Mouse (Mus musculus) neural tube, embryonic 11.5 days (tissue): ENCODE measurements at regions not wholly inside any gene's neighbourhood (a gene's known extent, or its start where the extent isn't known, plus 50 kb on each side); places are given as distances from the start of the nearest gene placed in this dataset.

ENCODE experiments used
- ATAC-seq: fragments of 200-750 bp; cut with Nextera tagmentation; 2 replicates; pipeline ENCODE4 v1.8.0; 2017; ENCODE audit warnings: moderate number of reproducible peaks, mild to moderate bottlenecking, moderate TSS enrichment, moderate library complexity; ENCODE audit not compliant: insufficient read depth, low FRiP score, low TSS enrichment
- DNase-seq: peaks from one replicate; pipeline ENCODE4 v3.0.0-alpha.2; 2015; ENCODE audit warnings: low spot score
- H3K27ac ChIP-seq: fragments of 300-500 bp; sonication (generic); 2 replicates; pipeline ENCODE4 v1.5.1; 2014; ENCODE audit warnings: low read depth, mild to moderate bottlenecking, low read length
- H3K27me3 ChIP-seq: fragments of 300-500 bp; sonication (generic); 2 replicates; pipeline ENCODE4 v1.6.1; 2014; ENCODE audit warnings: mild to moderate bottlenecking, low read length, mixed read lengths; ENCODE audit not compliant: control insufficient read depth, insufficient read depth
- H3K36me3 ChIP-seq: fragments of 300-500 bp; sonication (generic); 2 replicates; pipeline ENCODE4 v1.6.1; 2014; ENCODE audit warnings: mild to moderate bottlenecking, low read length, moderate library complexity, mixed read lengths; ENCODE audit not compliant: control insufficient read depth, insufficient read depth
- H3K4me1 ChIP-seq: fragments of 300-500 bp; sonication (generic); 2 replicates; pipeline ENCODE4 v1.6.1; 2014; ENCODE audit warnings: low read length, mixed read lengths; ENCODE audit not compliant: control insufficient read depth, insufficient read depth
- H3K4me2 ChIP-seq: fragments of 300-500 bp; sonication (generic); 2 replicates; pipeline ENCODE4 v1.6.1; 2014; ENCODE audit warnings: low read depth, mild to moderate bottlenecking, moderate library complexity
- H3K4me3 ChIP-seq: fragments of 300-500 bp; sonication (generic); 2 replicates; pipeline ENCODE4 v1.5.1; 2014; ENCODE audit warnings: low read depth, low read length
- H3K9ac ChIP-seq: fragments of 300-500 bp; sonication (generic); 2 replicates; pipeline ENCODE4 v1.6.1; 2014; ENCODE audit warnings: mild to moderate bottlenecking, low read length
- H3K9me3 ChIP-seq: fragments of 300-500 bp; sonication (generic); 2 replicates; pipeline ENCODE4 v1.6.1; 2016; ENCODE audit warnings: low read length; ENCODE audit not compliant: control insufficient read depth
- WGBS: fragments of 180-500 bp; shearing (Covaris S2); extraction: QIAGEN DNeasy Blood & Tissue Kit; methylation state at CpG from one replicate; pipeline ENCODE4 v1.1.7; 2014; 5-methylcytosine and 5-hydroxymethylcytosine counted together

GRCm38 (mm10) chr6:39283761-39284415, 77.3 kb upstream of the Kdm7a start:
- no peak overlapping the region for H3K27ac ChIP-seq
- H3K4me3 ChIP-seq, result no peak overlapping the region
- no peaks in the 10 kb centered on the region for H3K36me3 ChIP-seq
- no peaks in the 10 kb centered on the region for H3K27me3 ChIP-seq
- WGBS, result 89% methylated on average over 9 of the region's 9 CpGs
- no peak for DNase-seq
- no peak for ATAC-seq
- no peaks in the 10 kb centered on the region for H3K9me3 ChIP-seq
- no peak overlapping the region for H3K4me2 ChIP-seq
- H3K4me1 ChIP-seq, result no peaks in the 10 kb centered on the region
- H3K9ac ChIP-seq, result no peak overlapping the region

- H3K27me3 ChIP-seq, result no peaks in the 10 kb centered on the region
- H3K36me3 ChIP-seq, result no peaks in the 10 kb centered on the region
- DNase-seq (no peak), ATAC-seq (no peak)
- no peak overlapping the region for H3K27ac ChIP-seq
- WGBS, result 90% methylated on average over 6 of the region's 6 CpGs
- H3K9ac ChIP-seq, result no peak overlapping the region
- H3K4me3 ChIP-seq, result no peak overlapping the region
- H3K9me3 ChIP-seq, result no peaks in the 10 kb centered on the region
- no peaks in the 10 kb centered on the region for H3K4me1 ChIP-seq
- H3K4me2 ChIP-seq, result no peak overlapping the region
Measured at GRCm38 (mm10) chr6:39278317-39278716, 71.7 kb upstream of the Kdm7a start.

- no peak overlapping the region for H3K9ac ChIP-seq
- no peaks in the 10 kb centered on the region for H3K27me3 ChIP-seq
- H3K4me1 ChIP-seq, result no peaks in the 10 kb centered on the region
- no peak for DNase-seq
- ATAC-seq, result no peak
- no peak overlapping the region for H3K4me2 ChIP-seq
- WGBS, result 92% methylated on average over 12 of the region's 12 CpGs
- no peak overlapping the region for H3K4me3 ChIP-seq
- no peak overlapping the region for H3K27ac ChIP-seq
- H3K9me3 ChIP-seq, result no peaks in the 10 kb centered on the region
- no peaks in the 10 kb centered on the region for H3K36me3 ChIP-seq
Measured at GRCm38 (mm10) chr6:39274774-39275502, 68.3 kb upstream of the Kdm7a start.

- H3K27me3 ChIP-seq, result no peaks in the 10 kb centered on the region
- H3K36me3 ChIP-seq, result no peaks in the 10 kb centered on the region
- no peak for ATAC-seq
- no peak overlapping the region for H3K4me2 ChIP-seq
- H3K4me3 ChIP-seq, result no peak overlapping the region
- no peak for DNase-seq
- no peaks in the 10 kb centered on the region for H3K9me3 ChIP-seq
- no peak overlapping the region for H3K27ac ChIP-seq
- WGBS, result 91% methylated on average over 1 of the region's 1 CpGs
- H3K4me1 ChIP-seq, result no peaks in the 10 kb centered on the region
- no peak overlapping the region for H3K9ac ChIP-seq
Measured at GRCm38 (mm10) chr6:39273427-39273826, 66.8 kb upstream of the Kdm7a start.

GRCm38 (mm10) chr6:39270457-39270856, 63.9 kb upstream of the Kdm7a start:
- H3K9me3 ChIP-seq, result no peaks in the 10 kb centered on the region
- H3K4me3 ChIP-seq, result no peak overlapping the region
- no peaks in the 10 kb centered on the region for H3K27me3 ChIP-seq
- ATAC-seq (no peak), DNase-seq (no peak)
- H3K9ac ChIP-seq, result no peak overlapping the region
- no peak overlapping the region for H3K4me2 ChIP-seq
- no peak overlapping the region for H3K27ac ChIP-seq
- no peaks in the 10 kb centered on the region for H3K4me1 ChIP-seq
- H3K36me3 ChIP-seq, result no peaks in the 10 kb centered on the region
- WGBS, result 83% methylated on average over 1 of the region's 1 CpGs

- Histone ChIP-seq H3K9me3 (no peaks in the 10 kb centered on the region), H3K4me3 (no peak overlapping the region), H3K4me2 (no peak overlapping the region), H3K4me1 (no peaks in the 10 kb centered on the region), H3K27me3 (no peaks in the 10 kb centered on the region), H3K36me3 (no peaks in the 10 kb centered on the region), H3K27ac (no peak overlapping the region), H3K9ac (no peak overlapping the region)
- 52% methylated on average over 5 of the region's 5 CpGs for WGBS
- DNase-seq (no peak), ATAC-seq (no peak)
Measured at GRCm38 (mm10) chr6:39269706-39270105, 63.1 kb upstream of the Kdm7a start.

GRCm38 (mm10) chr6:39268647-39269428, 62.2 kb upstream of the Kdm7a start:
- Histone ChIP-seq H3K36me3 (no peaks in the 10 kb centered on the region), H3K4me2 (no peak overlapping the region), H3K9me3 (no peaks in the 10 kb centered on the region), H3K27ac (no peak overlapping the region), H3K4me1 (no peaks in the 10 kb centered on the region), H3K27me3 (no peaks in the 10 kb centered on the region), H3K9ac (no peak overlapping the region), H3K4me3 (no peak overlapping the region)
- DNase-seq (no peak), ATAC-seq (no peak)
- 24% methylated on average over 8 of the region's 8 CpGs for WGBS

GRCm38 (mm10) chr6:39264722-39265121, 58.1 kb upstream of the Kdm7a start:
- Histone ChIP-seq H3K9me3 (no peaks in the 10 kb centered on the region), H3K27ac (no peak overlapping the region), H3K4me1 (no peaks in the 10 kb centered on the region), H3K9ac (no peak overlapping the region), H3K4me3 (no peak overlapping the region), H3K27me3 (no peaks in the 10 kb centered on the region), H3K4me2 (no peak overlapping the region), H3K36me3 (no peaks in the 10 kb centered on the region)
- DNase-seq, result no peak
- 78% methylated on average over 4 of the region's 4 CpGs for WGBS
- no peak for ATAC-seq
